Mouse (Mus musculus): ENCODE measurements around the gene Ip6k2. TPM values are rescaled to one million over a fixed set of nuclear protein-coding genes. Genes with fewer than 3 reads are reported as not detected.

The Ip6k2 gene
- polyA plus RNA-seq, 1 experiment from 2014 or later = 89.0 TPM

Small RNAs within 50 kb of the gene (microRNA-seq; reads per million reads assigned to microRNA genes)
- not detected for gene Gm23156

Other genes starting within 250 kb of the Ip6k2 start
- 202 and 239 TPM in 2 replicates for gene Impdh2, start 223.5 kb upstream of the Ip6k2 start, polyA plus RNA-seq (2016; fragmentation: Nextera tagmentation; extraction: Ambion mirVana)
- gene Ndufaf3, start 216.4 kb upstream of the Ip6k2 start, polyA plus RNA-seq (2016; fragmentation: Nextera tagmentation; extraction: Ambion mirVana) = 47.0 and 50.0 TPM in 2 replicates
- 196 and 221 TPM in 2 replicates for gene Dalrd3, start 213.9 kb upstream of the Ip6k2 start, polyA plus RNA-seq (2016; fragmentation: Nextera tagmentation; extraction: Ambion mirVana)
- gene Wdr6, start 205.1 kb upstream of the Ip6k2 start, polyA plus RNA-seq (2016; fragmentation: Nextera tagmentation; extraction: Ambion mirVana) = 195 and 250 TPM in 2 replicates
- gene P4htm, start 186.1 kb upstream of the Ip6k2 start, polyA plus RNA-seq (2016; fragmentation: Nextera tagmentation; extraction: Ambion mirVana) = 13.8 and 14.7 TPM in 2 replicates
- gene Arih2, start 134.4 kb upstream of the Ip6k2 start, polyA plus RNA-seq (2016; fragmentation: Nextera tagmentation; extraction: Ambion mirVana) = 66.8 and 72.6 TPM in 2 replicates
- 34.5 and 36.2 TPM in 2 replicates for gene Slc25a20, start 121.7 kb upstream of the Ip6k2 start, polyA plus RNA-seq (2016; fragmentation: Nextera tagmentation; extraction: Ambion mirVana)
- gene Prkar2a, start 94.5 kb upstream of the Ip6k2 start, polyA plus RNA-seq (2016; fragmentation: Nextera tagmentation; extraction: Ambion mirVana) = 34.6 and 40.8 TPM in 2 replicates
- gene Nckipsd, start 24.6 kb downstream of the Ip6k2 start, polyA plus RNA-seq (2016; fragmentation: Nextera tagmentation; extraction: Ambion mirVana) = 14.5 and 17.3 TPM in 2 replicates
- gene Celsr3, start 42.5 kb downstream of the Ip6k2 start, polyA plus RNA-seq (2016; fragmentation: Nextera tagmentation; extraction: Ambion mirVana) = 3.1 and 5.0 TPM in 2 replicates
- gene Slc26a6, start 69.5 kb downstream of the Ip6k2 start, polyA plus RNA-seq (2016; fragmentation: Nextera tagmentation; extraction: Ambion mirVana) = 9.5 and 12.5 TPM in 2 replicates
- gene Tmem89, start 130.8 kb downstream of the Ip6k2 start, polyA plus RNA-seq (2016; fragmentation: Nextera tagmentation; extraction: Ambion mirVana) = not detected in 2 replicates
- gene Uqcrc1, start 152.8 kb downstream of the Ip6k2 start, polyA plus RNA-seq (2016; fragmentation: Nextera tagmentation; extraction: Ambion mirVana) = 490 and 491 TPM in 2 replicates
- 2.3 and 2.4 TPM in 2 replicates for gene Col7a1, start 169.8 kb downstream of the Ip6k2 start, polyA plus RNA-seq (2016; fragmentation: Nextera tagmentation; extraction: Ambion mirVana)
- not detected in 2 replicates for gene Ucn2, start 202.2 kb downstream of the Ip6k2 start, polyA plus RNA-seq (2016; fragmentation: Nextera tagmentation; extraction: Ambion mirVana)
- gene Pfkfb4, start 208.0 kb downstream of the Ip6k2 start, polyA plus RNA-seq (2016; fragmentation: Nextera tagmentation; extraction: Ambion mirVana) = 11.9 and 13.9 TPM in 2 replicates